Mouse (Mus musculus) olfactory bulb, adult 2 months (tissue): ENCODE measurements around the gene Rabgap1l.

ENCODE experiments used
- CTCF ChIP-seq: fragments of 200-500 bp; IDR thresholded peaks from 2 replicates; pipeline ENCODE4 v1.5.1; 2012; ENCODE audit warnings: low read depth, mild to moderate bottlenecking, low read length, moderate library complexity; ENCODE audit not compliant: insufficient read depth
- POLR2A ChIP-seq: fragments of 200-500 bp; IDR thresholded peaks from 2 replicates; pipeline ENCODE4 v1.6.1; 2012; ENCODE audit warnings: mild to moderate bottlenecking, low read depth, low read length, moderate library complexity; ENCODE audit not compliant: insufficient read depth

DNA sequence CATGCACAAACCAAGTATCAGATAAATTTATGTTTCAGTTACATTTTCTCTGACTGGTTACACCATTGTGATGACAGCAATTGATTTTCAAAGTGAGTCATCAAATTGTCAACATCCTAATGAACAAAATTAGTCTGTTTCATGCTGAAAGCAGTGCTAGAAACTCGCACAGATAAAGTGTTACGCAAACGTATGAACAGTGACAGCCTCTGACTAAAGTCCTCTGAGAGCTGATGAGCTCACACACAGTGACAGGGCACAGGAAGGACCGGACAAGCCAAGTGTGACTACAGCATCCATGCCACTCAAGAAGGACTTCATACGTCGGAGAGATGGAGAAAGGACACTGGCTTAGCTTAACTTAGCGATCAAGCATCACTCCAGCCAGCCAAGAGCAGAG, 419.7 kb downstream of the Rabgap1l start:
- no peak for TF ChIP-seq CTCF
- no peak for TF ChIP-seq POLR2A
